Mouse (Mus musculus) megakaryocyte, adult 5-6 weeks (primary cell): Measurements from ENCODE around the gene Ndufs5. TPM values are rescaled to one million over a fixed set of nuclear protein-coding genes. Genes with fewer than 3 reads are reported as not detected.
A peak's percentile ranks its signal among the peaks of the same experiment; 100 is the strongest.

Experiments used
- ATAC-seq: 2 replicates; pipeline ENCODE4 v1.8.0; 2016; ENCODE audit warnings: mild to moderate bottlenecking, inconsistent platforms; ENCODE audit not compliant: poor library complexity, severe bottlenecking
- total RNA-seq, 2 experiments: library from RNA; stranded (forward) in 1 of 2; stranded (reverse) in 1 of 2; fragments of 153-499, 151-499 nt in 1 of 2; fragments of 221-1000, 200-1000 nt in 1 of 2; gene quantifications; 2 replicates each; pipeline versions ENCODE4 v1.2.3 to v1.2.4; 2015 to 2017

The Ndufs5 gene
- total RNA-seq, 2 experiments from 2014 or later: 109 to 139 TPM

DNA sequence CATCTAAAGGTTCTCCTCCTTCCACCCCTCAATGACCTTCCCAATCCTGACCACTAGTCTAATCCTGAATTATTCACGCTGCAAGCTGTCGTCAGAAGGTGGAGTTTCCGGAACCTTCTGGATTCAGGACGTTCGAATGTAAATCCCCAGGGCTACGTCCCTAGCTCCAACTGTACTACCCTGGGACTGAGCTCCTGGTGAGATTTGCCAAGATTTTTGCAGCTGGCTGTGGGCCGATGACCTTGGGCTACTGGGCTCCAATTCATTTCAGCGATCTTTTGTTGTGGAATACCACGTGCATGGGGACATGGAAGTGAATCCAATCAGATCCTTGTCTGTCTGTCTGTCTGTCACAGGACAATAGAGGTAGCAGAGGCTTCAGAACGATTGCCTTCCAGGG, 27.7 kb downstream of the Ndufs5 start:
- ATAC-seq: no peak

DNA sequence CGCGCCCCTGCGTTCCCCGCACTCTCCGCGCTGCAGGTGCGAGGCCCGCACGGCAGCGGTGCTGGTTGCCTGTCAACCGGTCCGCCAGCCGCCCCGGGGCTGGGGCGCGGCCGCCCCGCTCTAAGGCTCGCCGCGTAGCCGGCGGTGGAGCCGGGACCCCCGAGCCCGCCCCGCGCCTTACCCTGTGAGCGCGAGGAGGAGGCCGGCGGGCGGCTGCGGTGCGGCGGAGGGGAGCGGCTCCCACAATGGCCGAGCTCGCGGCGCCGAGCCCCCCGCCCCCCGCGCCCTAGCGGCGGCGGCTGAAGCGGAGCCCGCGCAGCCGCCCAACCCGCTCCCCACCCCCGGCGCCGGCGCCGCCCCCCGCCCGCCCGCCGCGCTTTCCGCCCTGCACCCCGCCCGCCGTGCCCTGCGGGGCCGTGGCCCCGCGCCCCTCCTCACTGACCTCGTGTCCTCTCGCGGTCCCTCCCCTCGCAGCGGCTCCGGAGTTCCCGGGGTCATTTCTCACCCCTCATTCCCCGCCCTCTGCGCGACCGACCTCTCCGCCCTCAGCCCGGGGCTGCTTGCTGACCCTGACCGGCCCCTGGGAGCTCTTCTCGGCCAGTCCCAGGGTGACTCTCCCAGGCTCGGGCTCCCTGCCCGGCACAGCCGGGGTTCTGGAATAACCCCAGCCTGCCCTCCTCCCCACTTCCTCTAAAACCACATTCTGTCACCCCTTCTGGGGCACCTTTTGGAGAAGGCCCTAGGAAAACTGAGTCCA, 30.8 kb downstream of the Ndufs5 start:
- peak; percentile 28; the same call in 1 of the 2 replicates for ATAC-seq

DNA sequence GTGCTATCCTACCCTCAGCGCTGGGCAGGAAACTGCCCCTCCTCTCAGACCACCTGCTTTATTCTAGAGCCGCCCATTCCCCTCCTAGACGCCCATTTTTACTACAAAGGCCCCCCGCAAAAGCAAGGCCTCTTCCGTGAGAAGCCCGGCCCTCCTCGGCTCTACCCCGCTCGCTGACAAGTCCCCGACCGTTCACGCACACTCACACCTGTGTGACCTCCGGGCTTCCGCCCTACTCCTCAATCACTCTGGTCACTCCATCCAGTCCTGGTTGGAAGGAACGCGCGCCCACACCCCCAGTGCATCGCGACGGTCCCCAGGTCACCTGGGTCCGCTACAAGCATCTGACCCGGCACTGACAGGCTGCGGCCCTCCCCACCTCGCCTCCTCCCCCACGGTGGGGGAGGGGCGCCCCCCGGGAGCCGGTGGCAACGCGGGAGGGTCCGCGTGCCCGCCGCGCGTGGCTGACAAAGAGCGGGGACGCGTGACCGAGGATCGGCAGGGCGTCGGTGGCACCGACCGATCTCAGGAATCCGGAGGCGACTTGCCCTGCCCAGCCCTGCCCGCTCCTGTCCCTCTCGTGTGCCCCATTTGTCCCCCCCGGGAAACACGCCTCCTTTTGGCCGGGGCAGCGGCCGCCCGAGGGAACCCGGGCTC, 31.5 kb downstream of the Ndufs5 start:
- no peak for ATAC-seq

DNA sequence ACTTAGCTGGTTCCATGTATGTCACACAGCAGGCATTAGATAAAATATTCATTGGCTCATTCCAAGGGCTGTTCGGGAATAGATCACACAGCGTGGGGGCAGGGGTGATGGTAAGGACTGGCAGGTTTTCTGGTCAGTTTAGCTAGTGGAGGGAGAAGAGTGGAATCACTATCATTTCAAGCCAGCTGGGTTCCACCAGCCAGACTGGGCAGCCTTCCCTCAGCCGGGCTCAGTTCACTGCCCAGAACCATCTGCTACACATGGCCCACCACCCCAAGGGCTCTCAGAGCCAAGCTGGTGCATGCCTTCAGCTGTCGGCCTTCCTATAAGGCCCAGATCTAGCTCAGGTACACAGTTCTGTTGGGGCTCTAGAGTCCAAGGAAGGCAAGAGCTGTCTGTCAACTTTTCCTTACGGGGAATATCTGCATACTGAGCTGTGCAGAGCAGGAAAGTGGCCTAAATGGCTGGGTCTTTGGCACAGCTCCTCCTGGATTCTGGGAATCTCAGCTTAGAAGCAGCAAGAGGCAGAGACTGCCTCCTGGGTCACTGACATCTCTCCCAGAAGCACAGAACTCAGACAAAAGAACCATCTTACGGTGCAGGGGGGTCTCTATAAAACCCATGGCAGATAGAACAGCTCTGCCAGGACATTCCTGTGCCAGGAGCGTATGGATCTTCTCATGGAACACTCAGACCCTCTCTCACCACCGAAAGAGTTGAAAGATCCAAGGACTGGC, 32.3 kb downstream of the Ndufs5 start:
- no peak for ATAC-seq

DNA sequence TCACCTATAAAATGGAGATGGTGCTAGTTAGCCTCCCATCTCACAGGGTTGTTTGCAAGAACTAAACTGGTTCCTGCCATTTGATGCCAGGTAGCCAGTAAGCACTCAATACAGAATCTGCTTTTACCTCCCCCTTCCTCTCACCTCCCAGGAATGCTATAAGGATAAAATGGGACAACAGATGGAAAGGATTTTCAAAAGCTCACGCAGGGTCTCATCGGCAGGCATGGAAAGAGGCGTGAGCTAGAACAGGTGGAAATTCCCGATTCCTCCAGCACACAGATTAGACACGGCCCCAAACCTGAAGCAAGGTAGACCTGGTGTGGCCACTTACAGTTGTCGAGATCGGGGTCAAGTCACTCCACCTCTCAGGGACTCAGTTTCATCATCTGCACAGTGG, 33.0 kb downstream of the Ndufs5 start:
- ATAC-seq: no peak

DNA sequence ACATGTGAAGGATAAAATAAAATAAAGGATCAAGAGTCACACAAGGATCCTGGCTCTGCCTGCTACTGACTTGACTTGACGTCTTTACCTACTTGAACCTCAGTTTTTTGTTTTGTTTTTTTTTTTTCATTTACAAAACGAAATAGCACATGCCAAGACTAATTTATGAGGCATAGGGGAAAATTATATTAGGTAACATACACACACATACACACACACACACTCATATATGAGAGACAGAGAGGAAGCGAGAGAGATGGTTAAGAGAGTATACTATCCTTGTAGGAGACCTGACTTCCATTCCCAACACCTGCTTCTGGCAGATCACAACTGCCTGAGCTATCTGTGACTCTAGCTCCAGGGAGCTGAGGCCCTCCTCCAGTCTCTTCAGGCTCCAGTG, 33.7 kb downstream of the Ndufs5 start, which contains the start of gene Macf1:
Gene Macf1 (minus strand): TSS at position 101 of the 400 bp plus-strand sequence.
- ATAC-seq: no peak

DNA sequence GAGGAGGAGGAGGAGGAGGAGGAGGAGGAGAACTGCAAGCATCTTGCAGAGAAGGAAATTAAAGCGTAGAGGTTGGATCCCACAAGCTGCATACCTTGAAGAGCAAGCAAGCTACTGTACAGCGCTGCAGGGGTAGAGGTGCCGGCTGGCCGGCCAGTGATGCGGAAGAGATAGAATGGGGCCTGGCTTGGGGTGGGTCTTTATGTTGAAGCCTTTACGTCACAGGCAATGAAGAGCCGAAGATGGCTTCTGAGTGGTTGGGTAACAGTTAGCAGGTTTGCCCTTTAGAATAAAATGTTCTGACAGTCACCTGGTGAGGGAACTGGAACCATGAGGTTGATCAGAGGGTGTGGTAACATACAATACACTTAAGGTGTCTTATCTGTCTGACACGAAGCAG, 35.7 kb downstream of the Ndufs5 start:
- no peak for ATAC-seq

DNA sequence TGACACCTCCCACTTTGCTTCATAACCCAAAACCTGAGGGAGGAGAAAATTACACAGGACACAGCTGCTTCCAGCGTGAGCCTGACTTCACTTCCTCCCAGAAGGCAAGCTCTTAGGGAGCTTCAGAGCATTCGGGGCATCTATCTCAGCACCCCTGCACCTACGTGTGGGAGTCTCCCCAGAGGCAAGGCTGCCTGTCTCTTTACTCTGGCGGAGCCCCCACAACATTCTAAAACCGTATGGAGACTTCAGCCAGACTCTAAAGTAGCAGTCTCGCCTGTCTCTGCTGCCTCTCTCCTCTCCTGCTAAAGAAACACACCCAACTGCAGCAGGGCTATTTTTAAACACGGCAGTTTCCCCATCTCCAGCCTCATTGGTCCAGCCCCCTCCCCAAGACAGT, 37.0 kb downstream of the Ndufs5 start:
- ATAC-seq: no peak

DNA sequence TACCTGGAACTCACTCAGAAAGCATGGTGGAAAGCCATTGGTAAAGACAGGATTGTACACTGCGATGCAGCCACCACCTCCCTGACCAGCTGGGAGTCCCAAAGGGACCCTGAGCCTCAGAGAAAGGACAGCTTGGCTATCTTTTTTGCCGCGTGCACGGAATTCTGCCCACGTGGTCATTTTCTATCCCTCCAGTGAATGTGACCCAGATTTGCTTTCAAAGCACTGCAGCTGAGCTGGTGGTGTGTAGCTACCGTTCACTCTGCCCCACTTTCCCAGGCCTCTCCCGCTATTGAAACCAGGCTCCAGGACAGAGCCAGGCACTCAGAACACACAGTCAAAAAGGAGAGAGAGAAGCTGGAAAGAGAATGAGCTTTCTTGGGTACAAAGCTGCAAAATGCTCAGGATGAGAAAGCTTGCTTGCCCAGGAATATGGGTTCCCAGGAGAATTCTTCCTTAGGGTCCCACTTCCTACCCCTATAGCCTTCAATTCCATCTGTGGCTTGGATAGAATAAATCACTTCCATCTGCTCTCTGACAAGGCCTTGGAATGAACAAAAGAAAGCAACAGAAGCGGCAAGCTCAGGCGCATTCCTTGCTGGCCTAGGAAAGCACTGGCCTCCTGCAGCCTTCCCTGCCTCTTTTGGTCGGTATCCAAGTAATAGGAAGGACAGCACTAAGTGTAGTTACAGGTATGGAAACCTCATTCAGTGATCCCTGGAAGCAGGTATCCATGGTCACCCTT, 40.8 kb downstream of the Ndufs5 start:
- no peak for ATAC-seq

DNA sequence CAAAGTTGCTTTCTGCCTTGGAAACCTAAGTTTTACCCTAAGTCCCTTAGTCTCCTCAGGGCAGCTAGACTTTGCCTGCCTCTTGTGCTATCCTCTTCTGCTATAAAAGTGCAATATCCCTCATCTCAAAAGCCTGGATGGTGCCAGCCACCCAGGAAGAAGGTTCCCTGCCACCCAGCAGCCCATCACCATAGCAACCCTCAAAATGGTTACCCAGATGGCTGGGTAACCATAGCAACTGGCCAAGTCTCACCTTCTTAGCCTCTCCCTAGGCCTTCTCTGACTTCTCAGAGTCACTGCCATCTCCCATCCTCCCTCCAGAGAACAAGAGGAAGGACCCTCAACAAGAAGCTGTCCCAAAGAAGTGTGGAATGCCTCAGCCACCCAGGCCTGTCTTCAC, 47.4 kb downstream of the Ndufs5 start:
- ATAC-seq: no peak

DNA sequence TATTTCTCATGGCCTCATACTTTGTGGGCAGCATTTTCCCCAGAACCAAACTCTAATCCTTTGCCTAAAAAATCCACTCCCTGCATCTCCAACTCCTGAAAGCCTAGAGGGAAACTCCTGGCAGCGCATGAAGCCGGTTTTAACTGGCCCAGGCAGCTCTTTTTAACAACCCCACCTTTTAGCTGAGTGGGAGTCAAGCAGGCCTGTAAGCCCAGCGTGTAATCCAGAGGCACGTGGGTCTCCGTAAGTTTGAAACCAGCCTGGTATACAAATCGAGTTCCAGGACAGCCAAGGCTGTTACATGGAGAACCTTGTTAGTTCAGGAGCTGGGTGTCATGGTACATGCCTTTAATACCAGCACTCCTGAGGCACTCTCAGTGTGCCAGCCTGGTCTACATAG, 48.3 kb downstream of the Ndufs5 start:
- no peak for ATAC-seq

DNA sequence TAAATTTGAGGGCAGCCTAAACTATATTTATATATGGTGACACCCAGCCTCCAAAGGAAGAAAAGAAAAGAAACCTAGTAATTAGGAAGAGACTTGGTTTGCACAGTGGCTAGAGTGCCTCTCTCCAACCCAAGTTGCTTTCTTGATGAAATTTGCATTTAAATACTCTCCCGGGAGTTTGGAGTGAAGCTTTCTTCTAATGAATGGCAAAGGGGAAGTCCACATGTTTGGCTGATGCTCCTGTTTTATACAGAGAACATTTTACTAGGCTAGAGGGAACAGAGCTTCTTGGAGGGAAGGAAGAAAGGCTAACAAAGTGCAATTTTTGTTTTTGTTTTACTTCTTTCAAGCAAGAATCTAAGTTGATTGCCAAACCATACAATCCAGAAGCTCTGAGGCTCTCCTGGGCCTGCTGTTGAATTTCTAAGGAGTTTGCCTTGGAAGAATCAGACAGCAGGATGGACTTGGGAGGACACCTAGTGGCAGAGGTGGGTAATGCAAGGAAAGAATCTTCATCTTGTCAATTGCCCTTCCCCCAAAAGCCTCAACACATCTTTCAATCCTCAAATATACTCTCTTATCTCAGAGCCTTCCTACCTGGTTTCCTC, 50.6 kb downstream of the Ndufs5 start:
- peak; percentile 40; the same call in 1 of the 2 replicates for ATAC-seq

DNA sequence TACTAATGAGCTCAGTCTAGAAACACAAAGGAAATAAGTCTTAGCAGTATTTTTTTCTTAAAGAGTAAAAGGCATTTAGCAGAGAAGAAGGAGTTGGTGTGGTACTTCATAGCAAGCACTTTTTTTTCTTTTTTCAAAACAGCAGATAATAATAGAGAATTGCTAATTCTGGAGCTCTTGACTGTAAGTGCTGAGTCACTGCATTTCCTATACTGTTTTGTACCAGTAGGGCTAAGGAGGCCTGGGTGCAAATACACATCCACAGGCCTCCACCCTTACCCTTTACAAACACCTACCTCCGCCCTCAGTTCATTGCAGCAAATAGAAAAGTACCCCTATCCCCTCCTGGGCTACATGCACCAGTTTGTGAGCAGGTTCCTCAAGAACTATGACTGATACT, 51.5 kb downstream of the Ndufs5 start:
- no peak for ATAC-seq

DNA sequence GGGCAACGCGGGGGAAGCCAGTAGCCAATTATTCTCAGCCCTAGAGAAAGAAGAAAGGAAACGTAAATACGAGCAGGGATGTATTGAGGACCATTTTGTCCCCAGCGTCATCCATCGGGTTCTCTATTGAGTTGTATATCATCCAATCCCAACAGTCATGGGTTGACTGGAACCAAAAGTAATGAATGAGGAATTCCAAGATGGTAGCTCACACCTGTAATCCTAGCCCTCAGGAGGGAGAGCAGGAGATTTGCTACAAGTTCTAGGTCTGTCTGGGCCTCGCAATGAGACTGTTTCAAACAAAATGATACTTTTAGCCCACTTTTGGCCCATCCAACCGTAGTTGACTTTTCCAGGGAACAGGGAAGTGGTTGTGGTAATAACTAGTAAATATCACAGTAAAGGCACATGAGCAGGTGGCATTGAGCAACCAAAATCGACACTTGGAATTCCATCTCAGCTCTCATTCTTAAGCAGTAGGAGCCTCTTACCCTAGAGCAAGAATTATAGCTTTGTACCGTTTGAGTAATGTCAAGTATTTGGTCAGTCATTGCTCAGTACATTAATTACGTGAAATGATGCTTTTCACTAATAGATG, 52.2 kb downstream of the Ndufs5 start:
- no peak for ATAC-seq

DNA sequence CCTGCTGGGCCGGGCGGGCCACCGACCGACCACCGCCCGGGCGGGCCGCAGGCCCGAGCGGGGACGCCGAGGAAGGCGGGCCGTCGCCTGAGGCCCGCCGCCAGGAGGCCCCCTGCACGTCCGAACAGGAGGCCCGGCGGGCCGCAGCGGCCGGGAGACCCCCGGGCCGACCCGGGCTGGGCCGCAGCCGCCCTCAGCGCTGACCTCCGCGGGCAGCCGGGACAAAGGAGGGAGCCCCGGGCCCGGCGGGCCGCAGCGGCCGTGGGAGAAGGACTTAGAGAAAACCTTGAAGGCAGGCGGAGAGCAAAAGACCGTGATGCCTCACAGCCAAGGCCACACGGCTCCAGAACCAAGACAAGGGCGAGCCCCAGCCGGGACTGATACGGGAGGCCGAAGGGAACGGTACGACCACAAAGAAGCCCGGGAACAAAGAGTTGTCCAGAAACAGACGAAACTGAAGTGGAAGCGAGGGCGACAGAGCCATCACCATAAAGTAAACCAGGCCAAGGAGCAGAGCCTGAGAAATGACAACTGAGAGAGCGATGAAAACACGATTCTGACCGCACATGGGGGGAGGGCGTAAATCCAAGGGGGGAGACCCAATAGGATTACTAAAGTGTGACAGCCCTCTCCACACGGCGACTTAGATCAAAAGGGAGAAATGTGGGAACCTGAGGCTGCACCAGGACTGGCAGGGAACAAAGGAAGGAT, 52.9 kb downstream of the Ndufs5 start:
- peak; percentile 10; the same call in 1 of the 2 replicates for ATAC-seq

DNA sequence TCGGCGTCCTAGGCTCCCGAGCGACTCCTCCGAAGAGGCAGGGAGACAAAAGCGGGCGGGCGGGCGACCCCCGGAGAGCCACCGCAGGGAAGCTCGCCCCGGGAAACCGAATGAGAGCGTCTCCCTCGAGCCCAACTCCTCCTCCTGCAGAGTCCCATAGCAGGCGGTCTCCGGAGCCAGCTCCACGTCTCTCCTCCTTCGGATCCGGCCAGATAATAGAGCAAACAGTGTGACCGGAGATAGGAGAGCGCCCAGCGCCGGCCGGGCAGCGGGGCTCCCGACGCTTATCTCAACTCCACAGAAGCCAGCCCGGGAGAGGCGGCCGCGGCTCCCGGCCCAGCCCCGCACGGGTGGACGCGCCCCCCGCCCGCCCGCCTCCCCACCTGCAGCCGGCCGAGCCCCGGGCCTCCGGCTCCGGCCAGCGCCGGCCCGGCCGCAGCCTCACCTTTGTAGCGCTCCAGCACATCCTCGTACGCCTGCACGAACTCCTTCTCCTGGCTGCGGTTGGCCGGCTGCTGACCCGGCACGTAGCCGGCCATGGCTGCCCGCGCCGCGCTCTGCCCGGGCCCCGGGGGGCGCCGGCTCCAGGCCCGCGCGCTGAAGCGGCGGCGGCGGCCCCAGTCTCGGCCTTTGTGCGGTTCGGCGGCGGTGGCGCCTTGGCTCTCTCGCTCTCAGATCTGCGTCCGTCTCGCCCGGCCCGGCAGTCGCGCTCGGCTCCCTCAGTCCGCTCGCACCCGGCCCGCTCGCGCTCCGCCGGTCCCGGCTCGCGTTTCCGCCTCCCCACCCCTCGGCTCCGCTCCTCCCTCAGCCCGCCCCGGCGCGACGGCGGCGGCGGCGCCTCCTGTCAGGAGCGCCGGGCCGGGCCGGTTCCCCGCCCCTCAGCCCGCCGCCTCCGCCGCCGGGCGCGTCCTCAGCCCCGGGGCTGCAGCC, 53.7 kb downstream of the Ndufs5 start:
- ATAC-seq: peak; percentile 52

DNA sequence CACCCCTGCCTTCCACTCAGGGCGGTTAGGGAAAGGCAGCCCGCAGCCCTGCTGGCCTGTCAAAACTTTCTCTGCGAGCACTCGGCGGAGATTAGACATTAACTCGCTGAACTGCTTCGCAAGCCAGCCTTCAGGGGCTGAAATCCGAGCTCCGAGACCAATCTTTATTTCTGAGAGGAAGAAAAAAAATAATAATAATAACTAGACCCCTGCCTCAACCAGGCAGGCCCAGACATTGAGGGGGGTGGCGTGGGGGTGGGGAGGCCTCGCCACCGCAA, 54.4 kb downstream of the Ndufs5 start:
- no peak for ATAC-seq

DNA sequence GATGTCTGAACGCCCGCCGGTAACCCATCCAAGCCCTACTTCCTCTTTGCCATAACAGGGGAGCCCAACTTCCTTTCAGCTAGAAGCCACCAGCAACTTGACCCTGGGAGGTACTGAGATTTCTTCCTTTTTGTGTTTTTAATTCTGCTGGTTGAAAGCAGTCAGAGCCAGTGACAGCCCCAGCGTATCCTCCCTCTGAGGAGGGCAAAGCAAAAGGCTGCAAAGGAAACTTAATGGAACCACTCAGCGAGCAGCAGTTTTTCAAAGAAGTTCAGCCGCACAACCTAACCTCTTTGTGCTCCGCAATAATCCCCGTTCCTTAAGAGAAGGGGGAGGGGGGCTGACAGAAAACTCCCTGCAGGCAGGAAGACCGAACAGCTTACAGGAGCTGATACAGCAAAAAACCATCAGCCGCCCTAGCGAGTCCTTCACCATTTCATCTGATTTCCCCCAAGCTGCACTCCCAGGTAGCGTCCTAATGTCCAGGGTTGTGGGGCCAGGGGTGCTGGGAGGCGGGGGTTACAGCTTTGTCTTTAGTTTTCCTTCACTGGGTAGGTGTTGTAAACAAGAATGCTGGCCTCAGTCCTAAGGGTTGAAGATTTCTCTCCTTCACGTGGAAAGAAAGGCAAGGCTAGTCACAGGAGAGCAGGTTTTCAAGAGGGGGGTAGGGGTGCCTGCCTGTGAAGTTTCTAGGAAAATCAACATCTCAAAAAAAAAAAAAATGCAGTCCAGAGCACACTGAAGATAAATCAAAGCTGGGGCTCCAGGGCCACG, 54.9 kb downstream of the Ndufs5 start:
- peak; percentile 59 for ATAC-seq
